Mouse (Mus musculus): Measurements from ENCODE around the gene Cit.

The Cit gene

GRCm38 (mm10) chr5:115961809-115962208, 116.7 kb downstream of the Cit start:
- no peak for DNase-seq (ENCODE audit: low spot score)

GRCm38 (mm10) chr5:115971236-115971635, 126.2 kb downstream of the Cit start:
- DNase-seq (ENCODE audit: low spot score): no peak

- no peak for DNase-seq (ENCODE audit: low spot score)
Measured at GRCm38 (mm10) chr5:115975672-115976071, 130.6 kb downstream of the Cit start.

GRCm38 (mm10) chr5:115976446-115976845, 131.4 kb downstream of the Cit start:
- no peak for DNase-seq (ENCODE audit: low spot score)

- DNase-seq (ENCODE audit: low spot score): no peak
Measured at GRCm38 (mm10) chr5:115977266-115977665, 132.2 kb downstream of the Cit start.

- no peak for DNase-seq (ENCODE audit: low spot score)
Measured at GRCm38 (mm10) chr5:115977757-115978156, 132.7 kb downstream of the Cit start.

GRCm38 (mm10) chr5:115978255-115978654, 133.2 kb downstream of the Cit start:
- DNase-seq (ENCODE audit: low spot score): no peak

GRCm38 (mm10) chr5:115979134-115979696, 134.1 kb downstream of the Cit start:
- no peak for DNase-seq (ENCODE audit: low spot score)

- no peak for DNase-seq (ENCODE audit: low spot score)
Measured at GRCm38 (mm10) chr5:115980537-115980936, 135.5 kb downstream of the Cit start.

GRCm38 (mm10) chr5:115982671-115983373, 137.7 kb downstream of the Cit start:
- no peak for DNase-seq (ENCODE audit: low spot score)

- DNase-seq (ENCODE audit: low spot score): no peak
Measured at GRCm38 (mm10) chr5:115984392-115984791, 139.3 kb downstream of the Cit start.

- DNase-seq (ENCODE audit: low spot score): no peak
Measured at GRCm38 (mm10) chr5:115985101-115985500, 140.0 kb downstream of the Cit start.

GRCm38 (mm10) chr5:115987284-115987683, 142.2 kb downstream of the Cit start:
- DNase-seq (ENCODE audit: low spot score): no peak

- no peak for DNase-seq (ENCODE audit: low spot score)
Measured at GRCm38 (mm10) chr5:115991717-115992116, 146.6 kb downstream of the Cit start.

- DNase-seq (ENCODE audit: low spot score): no peak
Measured at GRCm38 (mm10) chr5:115994101-115994500, 149.0 kb downstream of the Cit start.

GRCm38 (mm10) chr5:115997376-115997775, 152.3 kb downstream of the Cit start:
- no peak for DNase-seq (ENCODE audit: low spot score)

- no peak for DNase-seq (ENCODE audit: low spot score)
Measured at GRCm38 (mm10) chr5:116003154-116003553, 158.1 kb downstream of the Cit start.

- no peak for DNase-seq (ENCODE audit: low spot score)
Measured at GRCm38 (mm10) chr5:116003825-116004224, 158.7 kb downstream of the Cit start.

- DNase-seq (ENCODE audit: low spot score): no peak
Measured at GRCm38 (mm10) chr5:116004271-116004670, 159.2 kb downstream of the Cit start.

- DNase-seq (ENCODE audit: low spot score): no peak
Measured at GRCm38 (mm10) chr5:116006324-116007099, 161.4 kb downstream of the Cit start.

GRCm38 (mm10) chr5:116007723-116008122, 162.6 kb downstream of the Cit start:
- no peak for DNase-seq (ENCODE audit: low spot score)

GRCm38 (mm10) chr5:116009091-116009851, 164.2 kb downstream of the Cit start:
- DNase-seq (ENCODE audit: low spot score): no peak

Data from left cerebral cortex, adult 11 months (tissue).